Mouse (Mus musculus) erythroblast, embryonic 14.5 days (primary cell): ENCODE measurements around the gene Vmn2r73.

Source experiments
- GATA1 ChIP-seq: IDR thresholded peaks from 2 replicates; pipeline ENCODE4 v1.6.1; 2012; ENCODE audit warnings: low read length, inconsistent platforms, mixed read lengths
- TAL1 ChIP-seq: IDR thresholded peaks from 3 replicates; pipeline ENCODE4 v1.6.1; 2012; ENCODE audit warnings: low read length, inconsistent platforms, mixed read lengths

DNA sequence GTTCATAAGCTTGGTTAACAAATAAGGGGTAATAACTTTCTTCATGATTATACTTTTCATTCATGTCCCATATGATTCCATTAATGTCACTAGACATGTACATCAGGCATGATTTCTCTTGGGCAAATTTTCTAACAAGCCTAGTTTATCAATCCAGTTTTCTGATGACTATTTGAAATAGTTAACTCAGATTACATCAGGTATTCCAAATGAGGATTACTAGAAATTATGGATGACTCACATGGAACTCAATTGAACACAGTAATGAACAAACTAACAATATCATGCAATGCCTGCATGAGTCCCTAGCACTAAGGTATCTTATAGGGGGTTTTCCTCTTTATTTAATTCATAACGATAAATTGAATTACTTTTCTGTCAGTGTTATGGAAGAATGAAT lies at the start of gene Vmn2r73:
- TF ChIP-seq GATA1 (no peak), TAL1 (no peak)
